Mouse (Mus musculus) hindbrain, embryonic 14.5 days (tissue): ENCODE results near the gene Serpinb1c. TPM values are rescaled to one million over a fixed set of nuclear protein-coding genes. Genes with fewer than 3 reads are reported as not detected.
"Not testable (repeated sequence)": the region's sequence is repeated elsewhere in the genome, so short reads cannot be mapped to it uniquely, and the experiment has no call there.

Experiments
- ATAC-seq: fragments of 200-750 bp; cut with Nextera tagmentation; 2 replicates; pipeline ENCODE4 v1.8.0; 2017; ENCODE audit warnings: moderate number of reproducible peaks, mild to moderate bottlenecking, moderate TSS enrichment, moderate library complexity; ENCODE audit not compliant: low FRiP score
- DNase-seq: peaks from one replicate; pipeline ENCODE4 v3.0.0-alpha.2; 2015; ENCODE audit warnings: low spot score
- H3K27ac ChIP-seq: fragments of 300-500 bp; sonication (generic); 2 replicates; pipeline ENCODE4 v1.5.1; 2014; ENCODE audit warnings: mild to moderate bottlenecking, moderate library complexity
- H3K27me3 ChIP-seq: fragments of 300-500 bp; sonication (generic); 2 replicates; pipeline ENCODE4 v1.6.1; 2014; ENCODE audit warnings: mild to moderate bottlenecking, low read length, mixed read lengths; ENCODE audit not compliant: control insufficient read depth, insufficient read depth
- H3K36me3 ChIP-seq: fragments of 300-500 bp; sonication (generic); replicated peaks from 2 replicates; pipeline ENCODE4 v1.6.1; 2014; ENCODE audit not compliant: control insufficient read depth, insufficient read depth
- H3K4me1 ChIP-seq: fragments of 300-500 bp; sonication (generic); replicated peaks from 2 replicates; pipeline ENCODE4 v1.6.1; 2014; ENCODE audit warnings: antibody characterized with exemption, low read length, mixed read lengths; ENCODE audit not compliant: control insufficient read depth, insufficient read depth
- H3K4me2 ChIP-seq: fragments of 300-500 bp; sonication (generic); replicated peaks from 2 replicates; pipeline ENCODE4 v1.6.1; 2014; ENCODE audit warnings: mild to moderate bottlenecking, moderate library complexity
- H3K4me3 ChIP-seq: fragments of 300-500 bp; sonication (generic); replicated peaks from 2 replicates; pipeline ENCODE4 v1.5.1; 2014; ENCODE audit warnings: mild to moderate bottlenecking, low read length
- H3K9ac ChIP-seq: fragments of 300-500 bp; sonication (generic); 2 replicates; pipeline ENCODE4 v1.6.1; 2014
- H3K9me3 ChIP-seq: fragments of 300-500 bp; sonication (generic); 2 replicates; pipeline ENCODE4 v1.6.1; 2016; ENCODE audit warnings: low read length; ENCODE audit not compliant: control insufficient read depth
- WGBS: fragments of 180-500 bp; shearing (Covaris S2); extraction: QIAGEN DNeasy Blood & Tissue Kit; methylation state at CpG from one replicate; pipeline ENCODE4 v1.1.7; 2014; 5-methylcytosine and 5-hydroxymethylcytosine counted together
- polyA plus RNA-seq: library from polyadenylated mRNA; unstranded; fragments of >200 nt; fragmentation: Nextera tagmentation; extraction: Ambion mirVana; gene quantifications from 2 replicates; pipeline ENCODE4 v1.2.1, GENCODE M21; 2014

The Serpinb1c gene
- polyA plus RNA-seq, result not detected in 2 replicates

DNA sequence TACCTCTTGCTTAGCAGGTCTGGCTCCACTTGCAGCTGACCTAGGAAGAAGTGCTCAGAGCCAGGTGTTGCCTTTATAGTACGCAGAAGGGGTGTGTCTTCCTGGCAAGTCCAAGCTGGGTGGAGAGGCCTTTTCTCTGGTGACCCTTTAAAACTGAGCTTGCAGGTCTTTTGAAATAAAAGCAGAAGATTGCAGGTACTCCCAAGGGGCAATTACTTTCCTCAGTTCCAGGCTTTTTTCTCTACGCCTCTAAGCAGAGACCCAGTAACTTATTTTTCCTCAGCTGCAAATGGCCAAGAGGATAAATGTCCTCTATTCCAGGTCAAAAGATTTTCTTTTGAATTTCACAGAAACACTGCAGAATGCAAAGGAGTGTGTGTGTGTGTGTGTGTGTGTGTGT lies at the start of gene Serpinb1c:
Serpinb1c (minus strand) TSS at position 101 of the 400 bp plus-strand sequence.
- H3K9ac ChIP-seq, result no peak within 1 kb of the TSS
- ATAC-seq (no peak), DNase-seq (no peak)
- no peak within 1 kb of the TSS for H3K27ac ChIP-seq
- WGBS, result 88% methylated on average over 2 of the region's 2 CpGs
- no peaks in the 10 kb centered on the region for H3K36me3 ChIP-seq
- no peak within 1 kb of the TSS for H3K4me2 ChIP-seq
- no peak within 1 kb of the TSS for H3K4me3 ChIP-seq
- no peaks in the 10 kb centered on the region for H3K27me3 ChIP-seq
- H3K4me1 ChIP-seq, result no peaks in the 10 kb centered on the region
- no peaks in the 10 kb centered on the region for H3K9me3 ChIP-seq

DNA sequence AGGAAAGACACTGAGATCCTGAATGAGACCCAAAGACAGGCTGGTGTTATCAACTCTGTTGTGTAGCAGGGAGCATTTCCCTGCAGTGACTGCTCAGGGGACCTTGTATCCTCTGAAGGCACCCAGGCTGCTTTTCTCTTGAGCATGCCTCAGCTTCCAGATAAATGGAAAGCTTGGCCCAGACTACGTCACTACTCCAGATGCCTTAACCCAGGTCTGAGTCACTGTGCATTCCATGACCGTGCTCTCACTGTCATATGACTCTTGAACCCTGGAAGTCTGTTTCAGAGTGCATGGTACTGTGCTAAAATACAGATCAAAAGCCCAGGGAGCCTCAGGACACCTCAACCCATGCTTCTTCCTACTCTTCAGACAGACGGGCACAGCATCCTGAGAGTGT lies 41.2 kb upstream of the Serpinb1c start:
- not testable (repeated sequence) for H3K36me3 ChIP-seq, H3K4me3 ChIP-seq, H3K9me3 ChIP-seq, H3K9ac ChIP-seq, DNase-seq, H3K4me1 ChIP-seq, H3K27ac ChIP-seq, H3K27me3 ChIP-seq, H3K4me2 ChIP-seq, ATAC-seq
- 75% methylated on average over 3 of the region's 3 CpGs for WGBS

DNA sequence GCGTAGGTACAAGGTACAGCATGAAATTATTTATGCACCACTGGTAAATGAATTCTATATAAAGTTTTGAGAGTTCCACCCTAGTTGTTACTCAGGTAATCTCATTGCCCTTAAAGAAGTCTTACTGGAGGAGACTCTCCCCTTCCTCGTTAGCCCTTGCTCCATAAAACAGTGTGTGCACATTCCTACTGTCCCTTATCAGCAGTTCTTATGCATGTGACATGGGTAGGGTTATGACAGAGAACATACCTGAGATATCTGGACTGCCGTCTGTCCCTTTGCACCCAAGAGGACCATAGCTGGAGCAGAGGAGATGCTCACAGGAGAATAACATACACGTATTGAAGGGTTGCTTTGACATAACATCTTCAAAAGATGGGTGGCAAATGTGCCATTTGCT lies 40.3 kb upstream of the Serpinb1c start:
- not testable (repeated sequence) for H3K4me1 ChIP-seq, H3K9ac ChIP-seq, H3K27me3 ChIP-seq, H3K4me3 ChIP-seq, H3K9me3 ChIP-seq, DNase-seq, H3K4me2 ChIP-seq, ATAC-seq, H3K27ac ChIP-seq, H3K36me3 ChIP-seq
- WGBS, result 92% methylated on average over 4 of the region's 4 CpGs

DNA sequence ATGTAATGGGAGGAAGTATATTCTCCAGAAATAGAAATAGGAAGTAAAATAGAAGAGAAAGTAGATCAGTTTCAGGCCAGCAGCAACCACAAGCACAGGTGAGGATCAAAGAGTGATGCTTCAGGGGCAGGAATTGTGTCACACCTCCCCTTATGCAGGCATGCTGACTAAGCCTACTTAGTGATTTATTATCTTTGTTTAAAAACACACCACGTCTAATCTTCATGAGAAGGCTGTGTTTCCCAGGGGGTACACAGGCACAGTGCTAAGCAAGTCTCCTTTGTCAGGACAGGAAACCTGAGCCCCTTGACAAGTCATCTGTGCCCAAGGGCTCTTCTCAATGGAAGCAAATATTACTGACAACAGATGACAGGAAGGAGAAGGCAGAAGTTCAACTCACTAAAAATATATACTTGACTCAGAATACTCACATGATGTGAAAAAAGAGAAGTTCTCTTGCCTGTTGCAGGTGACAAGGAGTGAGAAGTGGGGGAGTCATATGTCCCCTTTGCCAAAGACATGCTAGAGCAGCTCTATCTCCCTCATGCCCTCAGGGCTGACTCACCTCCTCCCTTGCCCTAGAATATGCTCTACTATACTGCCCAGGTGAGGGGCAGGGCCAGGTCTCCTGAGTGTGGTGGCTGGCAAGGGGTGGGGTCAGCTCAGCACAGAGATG lies 36.8 kb upstream of the Serpinb1c start:
- no peak overlapping the region for H3K9ac ChIP-seq
- no peak overlapping the region for H3K4me2 ChIP-seq
- H3K9me3 ChIP-seq, result no peaks in the 10 kb centered on the region
- 54% methylated on average over 1 of the region's 1 CpGs for WGBS
- no peaks in the 10 kb centered on the region for H3K4me1 ChIP-seq
- DNase-seq (no peak), ATAC-seq (no peak)
- no peak overlapping the region for H3K27ac ChIP-seq
- H3K36me3 ChIP-seq, result no peaks in the 10 kb centered on the region
- H3K4me3 ChIP-seq, result no peak overlapping the region
- no peaks in the 10 kb centered on the region for H3K27me3 ChIP-seq

DNA sequence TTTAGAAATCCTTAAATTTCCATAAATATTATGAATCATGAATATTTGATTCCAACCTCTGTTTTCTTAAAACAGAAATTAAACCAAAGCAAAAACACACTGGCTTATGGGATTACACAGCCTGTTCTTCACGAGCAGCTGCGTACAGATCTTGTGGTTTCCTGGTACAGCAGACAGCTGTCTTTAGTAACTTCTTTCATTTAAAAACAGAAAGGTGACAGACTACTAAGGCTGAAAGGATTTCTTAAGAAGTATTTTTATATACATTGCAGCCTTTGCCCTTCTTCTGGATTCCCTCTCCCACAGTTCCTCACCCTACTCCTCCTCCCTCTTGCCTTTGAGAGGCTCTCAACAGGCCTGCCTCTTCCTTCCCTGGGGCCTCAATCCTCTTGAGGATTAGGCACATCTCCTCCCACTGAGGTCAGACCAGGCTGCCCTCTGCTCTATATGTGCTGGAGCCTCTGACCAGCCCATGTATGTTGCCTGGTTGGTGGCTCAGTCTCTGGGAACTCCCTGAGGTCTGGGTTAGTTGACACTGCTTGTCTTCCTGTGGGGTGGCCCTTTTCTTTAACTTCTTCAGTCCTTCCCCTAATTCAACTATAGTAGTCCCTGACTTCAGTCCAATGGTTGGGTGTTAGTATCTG lies 31.2 kb upstream of the Serpinb1c start:
- Histone ChIP-seq H3K4me2 (no peak overlapping the region), H3K27me3 (no peaks in the 10 kb centered on the region), H3K4me3 (no peak overlapping the region), H3K4me1 (no peaks in the 10 kb centered on the region), H3K27ac (no peak overlapping the region), H3K9ac (no peak overlapping the region), H3K36me3 (no peaks in the 10 kb centered on the region), H3K9me3 (no peaks in the 10 kb centered on the region)
- WGBS, result 84% methylated on average over 2 of the region's 2 CpGs
- no peak for DNase-seq
- no peak for ATAC-seq

DNA sequence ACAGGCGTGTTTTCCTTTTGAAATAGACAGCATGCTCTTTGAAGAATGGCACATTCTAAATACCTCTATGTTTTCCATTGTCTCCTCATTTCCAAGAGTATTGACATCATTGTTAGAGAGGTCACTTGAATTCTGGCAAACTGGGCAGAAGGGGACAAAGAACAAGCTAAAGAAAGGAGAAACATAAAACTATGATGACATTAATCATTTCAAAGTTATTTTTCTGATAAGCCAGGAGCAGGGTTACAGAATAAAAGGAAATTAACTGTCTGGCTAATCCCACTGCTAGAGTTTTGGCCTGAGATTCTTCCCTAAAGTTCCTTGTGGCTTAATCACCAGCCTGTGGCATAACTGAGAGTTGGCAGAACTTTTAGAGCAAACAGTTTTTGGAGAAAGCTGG lies 29.2 kb upstream of the Serpinb1c start:
- H3K4me2 ChIP-seq, result no peak overlapping the region
- WGBS, result 70% methylated on average over 1 of the region's 1 CpGs
- no peak overlapping the region for H3K27ac ChIP-seq
- no peak overlapping the region for H3K9ac ChIP-seq
- no peaks in the 10 kb centered on the region for H3K4me1 ChIP-seq
- no peaks in the 10 kb centered on the region for H3K36me3 ChIP-seq
- H3K4me3 ChIP-seq, result no peak overlapping the region
- H3K27me3 ChIP-seq, result no peaks in the 10 kb centered on the region
- ATAC-seq (no peak), DNase-seq (no peak)
- no peaks in the 10 kb centered on the region for H3K9me3 ChIP-seq

DNA sequence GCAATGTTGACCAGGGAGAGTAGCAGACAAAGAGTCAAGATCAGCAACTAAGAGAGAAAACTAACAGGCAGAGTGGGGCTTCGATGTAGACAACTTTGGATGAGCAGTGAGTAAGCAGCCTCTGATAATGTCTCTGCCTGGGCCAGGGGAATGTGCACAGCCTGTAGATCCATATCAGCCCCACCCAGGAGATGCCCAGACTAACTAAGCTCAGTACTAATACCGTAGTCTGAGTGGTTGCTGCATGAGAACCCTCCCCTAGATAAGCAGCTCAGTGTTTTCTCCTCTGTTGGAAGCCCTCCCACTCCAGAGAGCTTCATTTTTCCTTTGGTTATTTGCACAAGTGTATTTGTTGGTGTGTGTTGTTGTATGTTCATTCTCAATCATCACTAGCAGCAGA lies 28.6 kb upstream of the Serpinb1c start:
- Histone ChIP-seq H3K36me3 (no peaks in the 10 kb centered on the region), H3K4me1 (no peaks in the 10 kb centered on the region), H3K27ac (no peak overlapping the region), H3K4me3 (no peak overlapping the region), H3K27me3 (no peaks in the 10 kb centered on the region), H3K9me3 (no peaks in the 10 kb centered on the region), H3K9ac (no peak overlapping the region), H3K4me2 (no peak overlapping the region)
- no peak for DNase-seq
- ATAC-seq, result no peak
- 86% methylated on average over 2 of the region's 2 CpGs for WGBS

DNA sequence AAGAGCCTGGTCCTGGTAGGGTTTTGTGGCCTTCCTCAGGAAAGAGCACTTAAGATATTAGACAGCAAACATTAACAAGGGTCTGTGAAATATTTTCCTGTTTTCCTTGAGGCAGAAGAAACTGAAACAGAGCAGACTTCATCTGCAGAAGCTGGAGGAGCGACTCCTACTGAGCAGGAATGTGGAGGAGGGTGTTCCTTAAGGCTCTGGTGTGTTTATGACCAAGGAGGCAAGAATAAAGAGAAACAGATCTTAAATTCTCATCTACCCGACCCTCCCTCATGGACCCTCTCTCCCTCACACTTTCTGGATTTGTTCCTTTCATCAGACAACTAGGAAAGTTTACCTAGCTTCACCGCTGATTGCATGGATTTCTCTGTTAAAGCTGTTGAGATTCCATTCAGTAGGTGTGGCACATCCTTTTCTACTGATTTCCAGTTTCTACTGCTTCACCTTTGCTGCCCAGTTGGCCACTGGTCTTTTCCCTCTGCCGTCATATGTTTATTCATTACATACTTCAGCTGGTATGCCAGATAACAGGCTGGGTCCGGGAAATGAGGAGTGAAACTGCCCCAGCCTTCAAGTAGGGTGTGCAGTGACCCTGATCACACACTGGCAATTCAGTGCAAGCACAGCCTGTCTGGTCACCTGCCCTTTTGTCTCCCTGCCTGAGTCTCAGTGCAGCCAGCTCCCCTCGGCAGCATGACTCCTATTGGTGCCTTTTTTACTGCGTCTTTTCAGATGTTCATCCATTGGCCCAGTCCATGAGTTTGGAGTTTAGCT lies 26.8 kb upstream of the Serpinb1c start:
- no peaks in the 10 kb centered on the region for H3K27me3 ChIP-seq

DNA sequence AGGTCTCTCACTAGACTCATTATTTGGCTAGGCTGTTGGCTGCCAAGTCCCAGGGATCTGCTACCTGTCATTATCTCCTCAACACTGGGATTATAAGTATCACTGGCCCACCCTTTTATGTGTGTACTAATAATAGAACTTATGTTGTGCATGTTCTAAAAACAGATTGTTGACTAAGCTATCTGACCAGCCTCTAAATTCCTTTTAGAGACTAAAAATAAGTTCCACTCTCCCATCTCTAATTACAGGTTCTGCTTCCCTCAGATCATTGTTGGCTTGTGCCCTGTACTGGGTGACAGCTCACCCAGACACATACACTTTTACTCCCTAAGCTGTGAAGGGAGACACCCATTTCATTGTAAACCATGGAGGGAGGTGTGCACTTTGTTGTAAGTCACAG lies 24.6 kb upstream of the Serpinb1c start:
- no peak for DNase-seq
- Histone ChIP-seq H3K27me3 (no peaks in the 10 kb centered on the region), H3K9ac (no peak overlapping the region), H3K4me2 (no peak overlapping the region), H3K27ac (no peak overlapping the region), H3K36me3 (no peaks in the 10 kb centered on the region), H3K4me1 (no peaks in the 10 kb centered on the region), H3K4me3 (no peak overlapping the region), H3K9me3 (no peaks in the 10 kb centered on the region)
- no peak for ATAC-seq

More for the DNA sequence above, 26.8 kb upstream of the Serpinb1c start:
- Histone ChIP-seq H3K27ac (no peak overlapping the region), H3K4me1 (no peaks in the 10 kb centered on the region), H3K4me2 (no peak overlapping the region), H3K9me3 (no peaks in the 10 kb centered on the region), H3K36me3 (no peaks in the 10 kb centered on the region), H3K9ac (no peak overlapping the region), H3K4me3 (no peak overlapping the region)
- WGBS, result 68% methylated on average over 7 of the region's 7 CpGs
- no peak for DNase-seq
- no peak for ATAC-seq
